Mouse (Mus musculus): ENCODE data around the gene Ncoa6. TPM values are rescaled to one million over a fixed set of nuclear protein-coding genes. Genes with fewer than 3 reads are reported as not detected.
A peak's percentile ranks its signal among the peaks of the same experiment; 100 is the strongest.

Ncoa6 gene
- 100 to 1,000 TPM in 20 of 26 experiments, 10 to 100 TPM in 6; 37.0 to 181 (median 129) TPM for total RNA-seq (2018; cell fraction: chromatin; rRNA removed)
- 10 to 100 TPM; 26.9 to 65.8 (median 45.2) TPM for total RNA-seq (2018; cell fraction: cytosol; rRNA removed)
- total RNA-seq (2018; cell fraction: nucleus; rRNA removed): 100 to 1,000 TPM in 15 of 26 experiments, 10 to 100 TPM in 11; 43.2 to 168 (median 112) TPM
- 24.8 to 43.9 TPM (median 29.8 TPM) in 3 replicates for polyA plus RNA-seq (2018)

- 0% methylated on average over 29 of the region's 72 CpGs for WGBS (ENCODE audit: missing documents)
These were observed at the start of gene Ncoa6 for GRCm38 (mm10) chr2:155473570-155474088. Ncoa6 (minus strand) TSS chr2:155473894.

GRCm38 (mm10) chr2:155518531-155519270, 45.0 kb upstream of the Ncoa6 start:
- H3K79me2 ChIP-seq (ENCODE audit: inconsistent target): no peaks in the 10 kb centered on the region
- no peaks in the 10 kb centered on the region for H3K36me3 ChIP-seq (ENCODE audit: inconsistent target)
- 32% methylated on average over 18 of the region's 18 CpGs for WGBS (ENCODE audit: missing documents)
- peak overlapping the region; percentile 72 for H3K4me3 ChIP-seq (ENCODE audit: inconsistent target)
- H3K27ac ChIP-seq: peak overlapping the region; percentile 44; the same call in 1 of the 2 replicates

More at GRCm38 (mm10) chr2:155473570-155474088, at the start of gene Ncoa6:
- Histone ChIP-seq H3K27ac (peak within 1 kb of the TSS; percentile 63), H3K4me3 (ENCODE audit: inconsistent target) (peak within 1 kb of the TSS; percentile 79), H3K79me2 (ENCODE audit: inconsistent target) (peaks cover 45% of the 10 kb centered on the region), H3K36me3 (ENCODE audit: inconsistent target) (no peaks in the 10 kb centered on the region)

- 2% methylated on average over 70 of the region's 70 CpGs for WGBS (ENCODE audit: missing documents)
- Histone ChIP-seq H3K27ac (peak within 1 kb of the TSS; percentile 54), H3K79me2 (ENCODE audit: inconsistent target) (no peaks in the 10 kb centered on the region), H3K36me3 (ENCODE audit: inconsistent target) (no peaks in the 10 kb centered on the region), H3K4me3 (ENCODE audit: inconsistent target) (peak within 1 kb of the TSS; percentile 72)
These were observed 44.0 kb upstream of the Ncoa6 start, which contains the start of the genes Acss2 and Ggt7 for GRCm38 (mm10) chr2:155517455-155518423. Acss2 (plus strand) TSS chr2:155517948. Ggt7 (minus strand) TSS chr2:155518237.

- no peaks in the 10 kb centered on the region for H3K79me2 ChIP-seq (ENCODE audit: inconsistent target)
- no peaks in the 10 kb centered on the region for H3K36me3 ChIP-seq (ENCODE audit: inconsistent target)
- no peak overlapping the region for H3K27ac ChIP-seq
- 0% methylated on average over 1 of the region's 1 CpGs for WGBS (ENCODE audit: missing documents)
- no peak overlapping the region for H3K4me3 ChIP-seq (ENCODE audit: inconsistent target)
These were observed 42.2 kb upstream of the Ncoa6 start for GRCm38 (mm10) chr2:155515941-155516340.

- 4% methylated on average over 21 of the region's 23 CpGs for WGBS (ENCODE audit: missing documents)
- no peak overlapping the region for H3K4me3 ChIP-seq (ENCODE audit: inconsistent target)
- H3K27ac ChIP-seq: no peak overlapping the region
- H3K36me3 ChIP-seq (ENCODE audit: inconsistent target): no peaks in the 10 kb centered on the region
- H3K79me2 ChIP-seq (ENCODE audit: inconsistent target): no peaks in the 10 kb centered on the region
These were observed 41.0 kb upstream of the Ncoa6 start for GRCm38 (mm10) chr2:155514666-155515065.

GRCm38 (mm10) chr2:155513543-155513942, 39.8 kb upstream of the Ncoa6 start:
- WGBS (ENCODE audit: missing documents): 70% methylated on average over 5 of the region's 5 CpGs

GRCm38 (mm10) chr2:155512479-155512878, 38.8 kb upstream of the Ncoa6 start:
- Histone ChIP-seq H3K4me3 (ENCODE audit: inconsistent target) (no peak overlapping the region), H3K27ac (no peak overlapping the region), H3K79me2 (ENCODE audit: inconsistent target) (no peaks in the 10 kb centered on the region), H3K36me3 (ENCODE audit: inconsistent target) (no peaks in the 10 kb centered on the region)
- 58% methylated on average over 4 of the region's 4 CpGs for WGBS (ENCODE audit: missing documents)

More at GRCm38 (mm10) chr2:155513543-155513942, 39.8 kb upstream of the Ncoa6 start:
- no peak overlapping the region for H3K4me3 ChIP-seq (ENCODE audit: inconsistent target)
- H3K27ac ChIP-seq: no peak overlapping the region
- H3K79me2 ChIP-seq (ENCODE audit: inconsistent target): no peaks in the 10 kb centered on the region
- no peaks in the 10 kb centered on the region for H3K36me3 ChIP-seq (ENCODE audit: inconsistent target)

- 89% methylated on average over 10 of the region's 10 CpGs for WGBS (ENCODE audit: missing documents)
- Histone ChIP-seq H3K36me3 (ENCODE audit: inconsistent target) (no peaks in the 10 kb centered on the region), H3K4me3 (ENCODE audit: inconsistent target) (no peak overlapping the region), H3K79me2 (ENCODE audit: inconsistent target) (no peaks in the 10 kb centered on the region), H3K27ac (no peak overlapping the region)
These were observed 34.2 kb upstream of the Ncoa6 start for GRCm38 (mm10) chr2:155507721-155508470.

GRCm38 (mm10) chr2:155505811-155506210, 32.1 kb upstream of the Ncoa6 start:
- no peak overlapping the region for H3K4me3 ChIP-seq (ENCODE audit: inconsistent target)
- no peak overlapping the region for H3K27ac ChIP-seq
- 86% methylated on average over 8 of the region's 9 CpGs for WGBS (ENCODE audit: missing documents)
- H3K36me3 ChIP-seq (ENCODE audit: inconsistent target): no peaks in the 10 kb centered on the region
- H3K79me2 ChIP-seq (ENCODE audit: inconsistent target): no peaks in the 10 kb centered on the region

GRCm38 (mm10) chr2:155504440-155505355, 31.0 kb upstream of the Ncoa6 start:
- WGBS (ENCODE audit: missing documents): 50% methylated on average over 13 of the region's 13 CpGs

GRCm38 (mm10) chr2:155502596-155502995, 28.9 kb upstream of the Ncoa6 start:
- WGBS (ENCODE audit: missing documents): 64% methylated on average over 7 of the region's 7 CpGs

More at GRCm38 (mm10) chr2:155504440-155505355, 31.0 kb upstream of the Ncoa6 start:
- Histone ChIP-seq H3K4me3 (ENCODE audit: inconsistent target) (no peak overlapping the region), H3K27ac (no peak overlapping the region), H3K36me3 (ENCODE audit: inconsistent target) (no peaks in the 10 kb centered on the region), H3K79me2 (ENCODE audit: inconsistent target) (no peaks in the 10 kb centered on the region)

GRCm38 (mm10) chr2:155490998-155491397, 17.3 kb upstream of the Ncoa6 start:
- Histone ChIP-seq H3K79me2 (ENCODE audit: inconsistent target) (no peaks in the 10 kb centered on the region), H3K27ac (no peak overlapping the region), H3K4me3 (ENCODE audit: inconsistent target) (no peak overlapping the region), H3K36me3 (ENCODE audit: inconsistent target) (no peaks in the 10 kb centered on the region)
- WGBS (ENCODE audit: missing documents): 79% methylated on average over 6 of the region's 6 CpGs

More at GRCm38 (mm10) chr2:155502596-155502995, 28.9 kb upstream of the Ncoa6 start:
- H3K79me2 ChIP-seq (ENCODE audit: inconsistent target): no peaks in the 10 kb centered on the region
- H3K27ac ChIP-seq: no peak overlapping the region
- H3K4me3 ChIP-seq (ENCODE audit: inconsistent target): no peak overlapping the region
- H3K36me3 ChIP-seq (ENCODE audit: inconsistent target): no peaks in the 10 kb centered on the region

GRCm38 (mm10) chr2:155482021-155482420, 8.3 kb upstream of the Ncoa6 start:
- H3K4me3 ChIP-seq (ENCODE audit: inconsistent target): no peak overlapping the region
- 64% methylated on average over 3 of the region's 3 CpGs for WGBS (ENCODE audit: missing documents)
- no peak overlapping the region for H3K27ac ChIP-seq
- no peaks in the 10 kb centered on the region for H3K36me3 ChIP-seq (ENCODE audit: inconsistent target)
- H3K79me2 ChIP-seq (ENCODE audit: inconsistent target): no peaks in the 10 kb centered on the region

Measured in macrophage (primary cell).